Mouse (Mus musculus): ENCODE measurements around the gene Lactb. TPM values are rescaled to one million over a fixed set of nuclear protein-coding genes. Genes with fewer than 3 reads are reported as not detected.

Lactb gene
- polyA plus RNA-seq, 1 experiment from 2014 or later: 6.7 TPM

DNA sequence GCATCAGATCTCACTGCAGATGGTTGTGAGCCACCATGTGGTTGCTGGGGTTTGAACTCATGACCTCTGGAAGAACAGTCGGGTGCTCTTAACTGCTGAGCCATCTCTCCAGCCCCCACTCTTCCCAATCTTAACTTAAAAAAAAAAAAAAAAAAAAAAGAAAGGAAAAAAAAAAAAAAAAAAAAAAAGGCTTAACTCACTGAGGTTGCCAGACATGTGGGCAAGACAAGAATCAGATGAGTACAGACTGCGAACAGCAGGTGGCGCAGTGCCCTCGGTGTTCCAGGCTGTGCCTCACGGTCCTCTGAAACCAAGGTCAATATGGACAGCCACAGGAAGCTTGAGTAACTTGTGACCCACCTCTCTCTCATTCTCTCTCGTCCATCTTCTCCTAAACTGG is 25.8 kb upstream of the Lactb start:
- no peaks in the 10 kb centered on the region for H3K36me3 ChIP-seq
- H3K27ac ChIP-seq: 0 out of 2 replicates have a peak overlapping the region, but pooled peaks have one; percentile 10
- DNase-seq (peak; percentile 68), ATAC-seq (ENCODE audit: low read depth) (peak; percentile 83)
- H3K27me3 ChIP-seq: no peaks in the 10 kb centered on the region
- H3K9me3 ChIP-seq (replicated peaks): no peaks in the 10 kb centered on the region
- H3K4me3 ChIP-seq (replicated peaks): no peak overlapping the region
- WGBS (ENCODE audit: insufficient replicate concordance): under 1% methylated on average over 6 of the region's 6 CpGs
- H3K9ac ChIP-seq: no peak overlapping the region
- peaks cover 16% of the 10 kb centered on the region for H3K4me1 ChIP-seq (replicated peaks)
- H3K4me2 ChIP-seq: no peak overlapping the region

GRCm38 (mm10) chr9:66999698-67000097 is 24.4 kb upstream of the Lactb start:
- Histone ChIP-seq H3K9me3 (replicated peaks) (no peaks in the 10 kb centered on the region), H3K9ac (no peak overlapping the region), H3K4me1 (replicated peaks) (peaks cover 6% of the 10 kb centered on the region; the same call in 1 of the 2 replicates), H3K36me3 (no peaks in the 10 kb centered on the region), H3K27ac (no peak overlapping the region), H3K4me3 (replicated peaks) (no peak overlapping the region), H3K27me3 (no peaks in the 10 kb centered on the region), H3K4me2 (no peak overlapping the region)
- no peak for ATAC-seq (ENCODE audit: low read depth)
- no peak for DNase-seq
- 89% methylated on average over 8 of the region's 8 CpGs for WGBS (ENCODE audit: insufficient replicate concordance)

GRCm38 (mm10) chr9:66991750-66992410 is 16.6 kb upstream of the Lactb start:
- Histone ChIP-seq H3K27ac (peak overlapping the region; percentile 62), H3K9ac (peak overlapping the region; percentile 33; the same call in 1 of the 2 replicates), H3K27me3 (no peaks in the 10 kb centered on the region), H3K9me3 (replicated peaks) (no peaks in the 10 kb centered on the region), H3K36me3 (no peaks in the 10 kb centered on the region), H3K4me1 (replicated peaks) (peaks cover 60% of the 10 kb centered on the region), H3K4me3 (replicated peaks) (no peak overlapping the region), H3K4me2 (peak overlapping the region; percentile 33)
- DNase-seq: no peak
- ATAC-seq (ENCODE audit: low read depth): no peak
- 55% methylated on average over 8 of the region's 8 CpGs for WGBS (ENCODE audit: insufficient replicate concordance)

DNA sequence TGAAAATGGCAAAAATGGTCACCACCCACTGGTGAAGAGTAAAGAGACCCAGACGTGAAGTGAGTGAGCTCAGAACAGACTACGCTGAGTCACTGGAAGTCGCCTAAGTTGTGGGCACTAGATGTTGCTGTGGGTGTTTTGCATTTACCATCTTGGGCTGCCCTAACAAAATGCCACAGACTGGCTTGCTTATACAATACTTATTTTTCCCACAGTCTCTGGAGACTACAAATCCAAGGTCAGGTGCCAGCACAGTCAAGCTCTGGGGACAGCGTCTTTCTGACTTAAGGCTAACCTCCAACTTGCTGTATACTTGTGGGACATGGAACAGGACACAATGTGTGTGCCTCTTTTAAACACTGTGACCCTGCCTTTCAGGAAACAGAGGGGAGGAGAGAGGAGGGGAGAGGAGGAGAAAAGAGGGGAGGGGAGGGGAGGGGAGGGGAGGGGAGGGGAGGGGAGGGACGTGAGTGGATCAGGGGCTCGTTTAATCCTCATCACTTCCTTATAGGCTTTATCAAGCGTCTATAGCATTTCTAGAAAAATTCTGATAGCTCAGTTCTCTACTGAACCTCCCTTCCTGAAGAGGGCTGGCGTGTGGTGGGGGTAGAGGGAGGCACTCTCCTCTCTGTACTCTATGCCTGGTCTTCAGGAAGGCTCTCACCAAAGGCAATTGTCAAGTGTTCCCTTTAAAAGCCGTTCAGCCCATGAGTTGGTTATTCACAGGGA is 15.9 kb upstream of the Lactb start:
- Histone ChIP-seq H3K9ac (peak overlapping the region; percentile 40), H3K27ac (peak overlapping the region; percentile 78), H3K4me3 (replicated peaks) (no peak overlapping the region), H3K27me3 (no peaks in the 10 kb centered on the region), H3K9me3 (replicated peaks) (no peaks in the 10 kb centered on the region), H3K4me1 (replicated peaks) (peaks cover 67% of the 10 kb centered on the region), H3K36me3 (no peaks in the 10 kb centered on the region), H3K4me2 (peak overlapping the region; percentile 33)
- WGBS (ENCODE audit: insufficient replicate concordance): 28% methylated on average over 9 of the region's 9 CpGs
- no peak for ATAC-seq (ENCODE audit: low read depth)
- DNase-seq: no peak

DNA sequence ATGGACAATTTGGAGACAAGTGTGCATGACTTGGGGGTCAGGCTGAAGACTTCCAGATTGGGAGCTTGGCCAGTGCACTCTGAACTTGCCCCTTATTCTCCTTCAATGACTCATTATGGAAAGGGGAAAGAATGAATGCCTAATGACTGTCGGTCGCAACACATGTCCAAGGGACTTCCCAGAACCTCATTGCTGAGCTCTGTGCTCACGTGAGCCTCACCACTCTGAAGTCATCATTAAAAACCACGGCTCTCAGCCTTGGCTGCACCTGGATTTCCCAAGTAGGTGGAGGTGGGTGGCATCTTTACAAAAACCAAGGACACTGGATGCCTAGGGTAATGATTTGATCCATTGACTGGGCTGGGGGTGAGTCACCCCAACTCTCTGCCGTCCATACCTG is 14.8 kb upstream of the Lactb start:
- Histone ChIP-seq H3K36me3 (no peaks in the 10 kb centered on the region), H3K27ac (peak overlapping the region; percentile 78), H3K9ac (no peak overlapping the region), H3K4me3 (replicated peaks) (no peak overlapping the region), H3K4me2 (peak overlapping the region; percentile 66; the same call in 1 of the 2 replicates), H3K9me3 (replicated peaks) (no peaks in the 10 kb centered on the region), H3K27me3 (peaks cover 6% of the 10 kb centered on the region; the same call in 1 of the 2 replicates), H3K4me1 (replicated peaks) (peaks cover 68% of the 10 kb centered on the region)
- ATAC-seq (ENCODE audit: low read depth): no peak
- no peak for DNase-seq
- WGBS (ENCODE audit: insufficient replicate concordance): 86% methylated on average over 5 of the region's 5 CpGs

DNA sequence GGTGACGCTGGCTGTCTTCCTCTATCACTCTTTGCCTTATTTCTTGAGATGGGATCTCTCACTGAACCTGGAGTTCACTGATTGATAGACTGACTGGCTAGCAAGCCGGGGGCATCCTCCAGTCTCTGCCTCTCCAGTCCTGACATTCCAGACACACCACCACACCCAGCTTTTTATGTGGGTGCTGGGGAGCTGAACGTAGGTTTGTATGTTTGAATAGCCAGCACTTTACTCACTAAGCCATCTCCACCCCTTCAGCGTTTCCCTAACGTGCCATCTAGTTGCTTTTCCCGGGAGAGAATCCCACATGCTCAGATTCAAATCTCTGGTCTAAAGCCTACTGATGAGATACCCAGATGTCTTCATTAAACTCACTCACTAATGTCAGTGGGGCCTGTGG is 14.3 kb upstream of the Lactb start:
- peak overlapping the region; percentile 66 for H3K4me2 ChIP-seq
- H3K9me3 ChIP-seq (replicated peaks): no peaks in the 10 kb centered on the region
- H3K9ac ChIP-seq: peak overlapping the region; percentile 61; the same call in 1 of the 2 replicates
- H3K27me3 ChIP-seq: peaks cover 7% of the 10 kb centered on the region; the same call in 1 of the 2 replicates
- peak overlapping the region; percentile 88; the same call in 1 of the 2 replicates for H3K27ac ChIP-seq
- H3K36me3 ChIP-seq: no peaks in the 10 kb centered on the region
- DNase-seq: no peak
- ATAC-seq (ENCODE audit: low read depth): no peak
- peaks cover 68% of the 10 kb centered on the region for H3K4me1 ChIP-seq (replicated peaks)
- 72% methylated on average over 6 of the region's 6 CpGs for WGBS (ENCODE audit: insufficient replicate concordance)
- peak overlapping the region; percentile 36; the same call in 1 of the 2 replicates for H3K4me3 ChIP-seq (replicated peaks)

DNA sequence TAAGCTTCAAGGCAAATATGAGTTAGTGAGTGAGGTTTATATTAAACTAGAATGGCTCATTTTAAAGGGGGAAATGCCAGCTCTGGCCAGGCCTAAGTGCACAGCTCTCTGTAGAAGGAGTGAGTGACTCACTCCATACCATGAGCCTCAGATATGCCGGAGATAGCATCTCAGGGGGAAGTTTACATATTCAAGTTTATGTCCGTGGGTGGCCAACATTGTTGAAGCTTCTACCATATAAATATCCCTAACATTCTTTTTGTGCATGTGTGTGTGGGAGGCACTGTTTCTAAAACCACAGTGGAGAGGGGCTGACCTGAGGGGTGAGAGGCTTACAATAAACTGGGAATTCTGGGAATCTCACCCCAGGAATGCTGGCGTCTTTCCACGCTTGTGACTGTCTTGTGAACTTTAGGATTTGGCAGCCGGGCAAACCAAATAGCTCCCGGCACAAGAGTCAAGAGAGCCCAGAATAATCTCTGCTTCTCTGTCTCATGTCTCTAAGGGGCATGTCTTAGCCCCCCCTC is 13.7 kb upstream of the Lactb start:
- H3K9ac ChIP-seq: peak overlapping the region; percentile 61
- H3K4me2 ChIP-seq: peak overlapping the region; percentile 66
- H3K9me3 ChIP-seq (replicated peaks): no peaks in the 10 kb centered on the region
- DNase-seq: no peak
- peaks cover 7% of the 10 kb centered on the region; the same call in 1 of the 2 replicates for H3K27me3 ChIP-seq
- H3K4me1 ChIP-seq (replicated peaks): peaks cover 62% of the 10 kb centered on the region
- H3K36me3 ChIP-seq: no peaks in the 10 kb centered on the region
- peak overlapping the region; percentile 36 for H3K4me3 ChIP-seq (replicated peaks)
- ATAC-seq (ENCODE audit: low read depth): no peak
- peak overlapping the region; percentile 88 for H3K27ac ChIP-seq
- 44% methylated on average over 6 of the region's 6 CpGs for WGBS (ENCODE audit: insufficient replicate concordance)

GRCm38 (mm10) chr9:66988198-66988887 is 13.1 kb upstream of the Lactb start:
- peak overlapping the region; percentile 66 for H3K4me2 ChIP-seq
- peak overlapping the region; percentile 88 for H3K27ac ChIP-seq
- ATAC-seq (ENCODE audit: low read depth) (peak; percentile 94), DNase-seq (peak; percentile 55)
- H3K4me3 ChIP-seq (replicated peaks): peak overlapping the region; percentile 36
- peaks cover 7% of the 10 kb centered on the region; the same call in 1 of the 2 replicates for H3K27me3 ChIP-seq
- peak overlapping the region; percentile 61 for H3K9ac ChIP-seq
- H3K9me3 ChIP-seq (replicated peaks): no peaks in the 10 kb centered on the region
- 33% methylated on average over 11 of the region's 11 CpGs for WGBS (ENCODE audit: insufficient replicate concordance)
- H3K36me3 ChIP-seq: no peaks in the 10 kb centered on the region
- H3K4me1 ChIP-seq (replicated peaks): peaks cover 60% of the 10 kb centered on the region

DNA sequence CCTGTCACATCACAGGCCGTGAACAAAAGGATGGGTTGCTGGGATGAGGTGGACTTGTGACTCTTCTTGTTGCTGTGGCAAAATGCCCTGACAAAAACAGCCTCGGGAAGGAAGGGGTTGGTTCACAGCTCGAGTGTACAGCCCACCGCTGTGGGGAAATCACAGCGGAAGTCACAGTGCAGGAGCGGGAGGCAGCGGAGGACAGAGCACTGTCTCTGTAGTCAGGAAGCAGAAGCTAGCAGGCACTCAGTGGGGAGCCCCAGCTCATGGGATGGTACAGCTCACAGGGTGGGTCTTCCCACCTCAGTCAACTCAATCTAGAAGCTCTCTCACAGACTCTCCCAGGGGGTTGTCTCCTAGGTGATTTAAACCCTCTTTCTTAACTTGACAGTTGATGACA is 10.1 kb upstream of the Lactb start:
- DNase-seq: no peak
- Histone ChIP-seq H3K9ac (no peak overlapping the region), H3K9me3 (replicated peaks) (no peaks in the 10 kb centered on the region), H3K36me3 (no peaks in the 10 kb centered on the region), H3K4me1 (replicated peaks) (peaks cover 46% of the 10 kb centered on the region), H3K27me3 (peaks cover 7% of the 10 kb centered on the region; the same call in 1 of the 2 replicates), H3K27ac (no peak overlapping the region), H3K4me3 (replicated peaks) (no peak overlapping the region), H3K4me2 (no peak overlapping the region)
- no peak for ATAC-seq (ENCODE audit: low read depth)
- WGBS (ENCODE audit: insufficient replicate concordance): 50% methylated on average over 7 of the region's 7 CpGs

- Histone ChIP-seq H3K27ac (no peak overlapping the region), H3K4me2 (no peak overlapping the region), H3K9ac (no peak overlapping the region), H3K27me3 (peaks cover 7% of the 10 kb centered on the region; the same call in 1 of the 2 replicates), H3K36me3 (no peaks in the 10 kb centered on the region), H3K9me3 (replicated peaks) (no peaks in the 10 kb centered on the region), H3K4me1 (replicated peaks) (peaks cover 17% of the 10 kb centered on the region), H3K4me3 (replicated peaks) (no peak overlapping the region)
- no peak for DNase-seq
- 73% methylated on average over 7 of the region's 7 CpGs for WGBS (ENCODE audit: insufficient replicate concordance)
- ATAC-seq (ENCODE audit: low read depth): no peak
Measured at GRCm38 (mm10) chr9:66982085-66982484, 6.8 kb upstream of the Lactb start.

- H3K27me3 ChIP-seq: peaks cover 5% of the 10 kb centered on the region; the same call in 1 of the 2 replicates
- peaks cover 15% of the 10 kb centered on the region for H3K4me1 ChIP-seq (replicated peaks)
- ATAC-seq (ENCODE audit: low read depth) (peak; percentile 64), DNase-seq (peak; percentile 73)
- H3K9ac ChIP-seq: no peak overlapping the region
- WGBS (ENCODE audit: insufficient replicate concordance): 5% methylated on average over 5 of the region's 5 CpGs
- H3K4me2 ChIP-seq: no peak overlapping the region
- H3K4me3 ChIP-seq (replicated peaks): no peak overlapping the region
- no peaks in the 10 kb centered on the region for H3K36me3 ChIP-seq
- no peak overlapping the region for H3K27ac ChIP-seq
- H3K9me3 ChIP-seq (replicated peaks): no peaks in the 10 kb centered on the region
Measured at GRCm38 (mm10) chr9:66980458-66980857, 5.2 kb upstream of the Lactb start.

Measured in liver, embryonic 13.5 days (tissue).